Mouse (Mus musculus) cerebellum, postnatal 10 days (tissue): ENCODE measurements at regions not wholly inside any gene's neighbourhood (a gene's known extent, or its start where the extent isn't known, plus 50 kb on each side); places are given as distances from the start of the nearest gene placed in this dataset.
"Not testable (repeated sequence)": the region's sequence is repeated elsewhere in the genome, so short reads cannot be mapped to it uniquely, and the experiment has no call there.

Source experiments
- DNase-seq, 2 experiments: peaks; one replicate each; pipeline ENCODE4 v3.0.0; 2021; ENCODE audit warnings: mixed read lengths in 2 of 2

DNA sequence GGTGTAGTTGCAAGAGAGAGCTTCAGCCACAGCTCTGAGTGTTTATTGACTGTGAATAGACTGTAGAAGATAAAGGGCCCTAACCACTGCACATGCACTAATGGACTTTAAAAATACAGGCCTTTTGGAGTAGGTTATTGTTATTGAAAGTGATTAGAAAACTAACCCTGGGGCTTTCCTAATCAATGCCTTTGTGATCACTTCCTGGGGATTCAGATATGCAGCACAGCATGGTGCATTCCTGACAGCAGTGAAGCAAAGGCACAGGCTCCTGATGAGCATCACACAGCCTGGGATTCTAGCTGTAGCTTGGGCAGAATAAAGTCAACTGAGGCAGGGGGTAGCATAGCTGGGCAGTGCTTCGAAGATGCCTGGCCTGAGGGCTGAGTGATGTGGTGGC is 87.3 kb downstream of the Gm11077 start:
- no peak for DNase-seq

DNA sequence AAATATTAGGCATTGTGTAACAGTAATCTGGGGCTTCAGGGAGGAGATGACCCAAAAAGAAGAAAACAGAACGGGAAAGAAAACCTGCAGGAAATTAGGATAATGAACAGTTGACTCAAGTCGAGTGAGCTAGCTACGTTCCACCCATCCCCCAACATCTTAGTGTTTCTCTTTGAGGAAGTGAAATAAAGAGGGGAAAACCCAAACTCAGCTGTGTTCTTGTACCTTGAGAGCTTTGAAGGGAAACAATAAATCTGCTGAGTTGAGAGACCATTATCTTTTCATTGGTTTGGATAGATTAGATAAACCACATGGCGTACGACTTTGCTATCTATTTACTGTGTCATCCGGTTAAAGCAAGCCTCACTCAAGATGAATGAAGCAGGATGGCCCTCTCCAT is 87.7 kb downstream of the Gm11077 start:
- no peak for DNase-seq

DNA sequence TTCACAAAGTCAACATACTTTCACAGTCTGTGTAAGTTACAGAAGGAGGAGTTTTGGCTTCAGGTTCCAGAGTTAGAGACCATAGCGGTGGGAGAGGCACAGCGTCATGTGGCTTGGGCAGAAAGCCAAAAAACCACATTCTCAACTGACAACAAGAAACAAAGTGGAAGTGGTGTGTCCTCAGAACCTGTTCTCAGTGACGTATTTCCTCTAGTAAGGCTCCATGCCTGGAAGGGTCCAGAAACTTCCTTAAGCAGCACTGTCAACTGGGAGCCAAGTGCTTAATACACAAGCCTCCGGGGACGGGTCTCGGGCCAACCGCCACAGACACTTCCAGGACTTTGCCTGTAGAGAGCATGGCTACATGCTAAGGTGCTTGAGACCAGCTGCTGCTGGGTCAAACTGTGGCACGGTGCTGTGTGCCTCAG is 90.4 kb downstream of the Gm11077 start:
- peak; percentile 26 to 48 for DNase-seq

DNA sequence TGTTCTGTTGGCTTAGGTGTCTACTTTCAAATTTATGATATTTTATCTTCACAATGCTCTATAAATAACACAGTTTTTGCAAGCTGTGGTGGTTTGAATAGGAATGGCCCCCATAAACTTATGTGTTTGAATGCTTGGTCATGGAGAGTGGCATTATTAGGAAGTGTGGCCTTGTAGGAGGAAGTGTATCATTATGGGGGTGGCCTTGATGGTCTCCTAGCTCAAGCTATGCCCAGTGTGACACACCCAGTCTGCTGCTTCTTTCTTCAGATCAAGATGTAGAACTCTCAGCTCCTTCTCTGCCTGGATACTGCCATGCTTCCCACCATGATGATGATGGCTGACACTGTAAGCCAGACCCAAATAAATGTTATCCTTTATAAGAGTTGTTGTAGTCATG is 97.4 kb downstream of the Gm11077 start:
- DNase-seq: no peak

DNA sequence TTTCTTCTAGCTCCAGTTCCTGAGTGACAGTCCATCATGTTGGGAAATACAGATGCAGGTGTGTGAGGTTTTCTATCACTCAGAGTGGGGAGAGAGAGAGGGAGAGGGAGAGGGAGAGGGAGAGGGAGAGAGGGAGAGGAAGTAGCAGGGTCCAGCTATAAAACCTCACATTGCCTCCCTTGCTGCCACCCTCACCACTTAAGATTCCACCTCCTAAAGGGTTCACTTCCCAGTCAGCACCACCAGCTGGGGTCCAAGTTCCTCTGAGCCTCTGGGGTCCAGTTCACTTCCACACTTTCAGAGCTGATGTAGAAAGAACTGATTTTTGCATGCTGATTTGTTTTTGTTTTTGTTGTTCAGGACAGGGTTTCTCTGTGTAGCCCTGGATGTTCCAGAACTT is 98.6 kb downstream of the Gm11077 start:
- DNase-seq: no peak

DNA sequence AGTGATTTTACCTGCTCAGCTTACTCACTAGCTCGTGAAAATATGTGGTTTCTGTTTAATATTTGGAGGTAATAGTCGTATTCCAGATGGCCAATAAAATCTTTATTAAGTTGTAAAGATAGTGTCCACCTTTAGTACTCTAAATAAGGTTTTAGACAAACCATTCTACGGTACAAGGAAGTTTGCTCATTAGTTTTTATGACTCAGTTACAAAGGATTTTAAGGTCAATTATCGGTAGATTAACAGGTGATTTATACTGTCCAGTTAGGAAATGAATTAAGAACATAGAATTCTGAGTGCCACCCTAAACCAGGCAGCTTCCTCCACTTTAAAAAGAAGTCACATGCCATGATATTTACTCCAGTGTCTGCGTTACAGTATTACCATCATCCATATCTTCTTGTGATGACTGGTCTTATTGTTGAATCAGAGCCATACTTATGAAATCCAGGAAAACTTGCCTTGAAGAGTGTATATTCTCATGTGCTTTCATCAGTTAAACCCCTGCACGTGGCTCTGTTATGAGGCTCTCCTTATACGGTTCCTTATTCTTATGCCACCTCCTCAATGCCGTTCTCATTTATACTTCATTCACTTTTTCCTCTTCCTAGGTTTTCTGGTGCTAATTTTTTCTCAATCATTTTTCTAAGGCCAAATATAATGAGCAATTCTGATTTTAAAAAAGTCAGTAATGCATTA is 114.4 kb downstream of the Gm11077 start:
- no peak for DNase-seq

DNA sequence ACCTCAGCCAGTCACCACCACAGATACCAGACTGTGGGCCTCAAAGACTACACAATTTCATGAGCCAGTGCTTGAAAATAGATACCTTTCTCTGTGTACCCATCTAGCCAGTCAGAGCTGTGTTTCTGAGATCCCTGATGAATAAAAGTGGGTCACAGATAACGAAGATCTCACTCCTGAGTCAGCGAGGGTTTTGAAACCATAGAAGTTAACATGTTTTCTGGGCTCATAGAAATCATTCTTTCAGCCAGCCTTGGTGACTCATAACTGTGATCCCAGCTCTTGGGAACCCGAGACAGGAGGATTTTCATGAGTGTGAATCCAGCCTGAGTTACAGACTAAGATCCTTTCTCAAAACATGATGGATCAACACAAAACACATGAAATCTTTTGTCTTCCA is 118.1 kb downstream of the Gm11077 start:
- DNase-seq: no peak

DNA sequence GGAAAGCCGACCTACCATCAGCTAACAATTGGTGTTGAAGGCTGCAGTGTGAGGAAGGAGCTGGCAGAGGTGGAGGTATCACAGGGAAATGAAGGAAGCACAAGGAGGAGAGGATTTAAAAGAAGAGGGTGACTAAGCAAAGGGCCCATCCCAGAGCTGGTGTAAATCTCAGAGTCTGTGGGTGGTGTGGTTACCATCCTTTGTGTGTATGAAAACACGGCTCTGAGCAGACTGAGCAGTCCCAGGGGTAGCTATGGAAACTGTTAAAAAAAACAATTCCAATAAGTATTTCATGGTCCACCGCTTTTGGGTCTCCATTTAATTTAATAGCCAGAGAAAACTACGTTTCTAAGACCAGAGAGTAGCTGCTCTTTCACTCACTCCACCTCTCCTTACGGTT is 123.3 kb downstream of the Gm11077 start:
- DNase-seq: no peak

DNA sequence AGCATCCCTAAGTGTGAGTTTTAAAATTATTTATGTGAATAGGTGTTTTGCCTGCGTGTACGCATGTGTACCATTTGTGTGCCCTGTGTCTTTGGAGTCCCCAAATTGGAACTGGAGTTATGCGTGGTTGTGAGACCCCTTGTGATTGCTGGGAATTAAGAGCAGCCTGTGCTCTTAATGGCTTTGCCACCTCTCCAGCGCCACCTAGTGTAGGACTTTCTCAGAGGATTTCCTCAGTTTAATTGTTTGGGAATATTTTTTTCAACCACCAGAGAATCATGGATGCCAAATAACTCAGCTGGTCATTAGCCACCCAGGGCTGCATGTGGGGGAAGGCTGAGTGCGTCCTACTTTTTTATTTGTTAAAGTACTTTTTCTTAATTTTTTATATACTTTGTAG is 124.4 kb downstream of the Gm11077 start:
- DNase-seq: peak; percentile 86 to 93

DNA sequence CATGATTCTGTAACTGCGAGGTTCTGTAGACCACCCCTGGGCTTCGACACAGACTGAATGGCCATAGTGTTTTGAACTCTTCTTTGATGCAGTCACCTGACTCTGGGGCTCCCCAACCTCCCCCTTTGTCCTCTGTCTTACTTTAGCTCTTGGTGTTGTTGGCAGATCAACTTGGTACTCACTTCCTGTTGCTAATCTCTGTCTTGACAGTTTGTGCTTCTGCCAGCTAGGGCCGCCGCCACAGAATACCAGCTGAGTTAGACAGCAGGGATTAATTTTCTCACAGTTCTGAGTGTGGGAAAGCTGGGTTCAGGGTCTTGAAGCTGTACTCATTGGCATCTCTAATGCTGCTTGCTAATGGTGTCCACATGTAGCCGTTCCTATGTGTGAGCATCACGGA is 125.6 kb downstream of the Gm11077 start:
- peak in 1 of 2 experiments; percentile 7 for DNase-seq

DNA sequence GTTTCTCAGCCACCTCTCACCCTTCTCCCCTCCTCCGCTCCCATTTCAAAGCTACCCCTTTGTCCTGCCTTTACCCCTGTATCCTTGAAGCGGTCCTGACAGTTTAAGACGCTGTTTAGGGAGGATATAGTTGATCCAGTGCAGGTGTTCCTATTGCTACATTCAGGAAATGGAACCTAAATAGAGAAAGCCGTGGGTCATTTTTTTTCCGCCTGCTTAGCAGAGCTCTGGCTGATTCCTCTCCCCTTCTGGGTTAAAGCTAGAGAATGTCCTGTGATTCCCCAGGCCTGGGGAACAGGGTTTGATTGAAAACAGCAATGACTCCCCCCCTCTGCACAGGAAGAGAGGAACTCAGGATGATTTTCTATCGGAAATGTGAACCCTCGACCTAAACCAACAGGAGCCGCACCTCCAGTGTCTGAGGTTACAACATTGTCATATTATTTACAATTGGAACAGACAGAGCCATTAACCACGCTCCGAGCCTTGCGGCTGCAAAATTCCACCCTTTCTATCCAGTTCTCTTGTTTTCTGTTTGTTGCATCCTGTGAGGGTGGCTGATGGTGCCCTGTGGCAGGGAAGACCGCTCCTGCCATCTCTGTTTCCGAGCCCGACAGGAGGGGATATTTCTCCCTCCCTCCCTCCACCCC is 127.5 kb downstream of the Gm11077 start:
- peak; percentile 67 to 68 for DNase-seq

DNA sequence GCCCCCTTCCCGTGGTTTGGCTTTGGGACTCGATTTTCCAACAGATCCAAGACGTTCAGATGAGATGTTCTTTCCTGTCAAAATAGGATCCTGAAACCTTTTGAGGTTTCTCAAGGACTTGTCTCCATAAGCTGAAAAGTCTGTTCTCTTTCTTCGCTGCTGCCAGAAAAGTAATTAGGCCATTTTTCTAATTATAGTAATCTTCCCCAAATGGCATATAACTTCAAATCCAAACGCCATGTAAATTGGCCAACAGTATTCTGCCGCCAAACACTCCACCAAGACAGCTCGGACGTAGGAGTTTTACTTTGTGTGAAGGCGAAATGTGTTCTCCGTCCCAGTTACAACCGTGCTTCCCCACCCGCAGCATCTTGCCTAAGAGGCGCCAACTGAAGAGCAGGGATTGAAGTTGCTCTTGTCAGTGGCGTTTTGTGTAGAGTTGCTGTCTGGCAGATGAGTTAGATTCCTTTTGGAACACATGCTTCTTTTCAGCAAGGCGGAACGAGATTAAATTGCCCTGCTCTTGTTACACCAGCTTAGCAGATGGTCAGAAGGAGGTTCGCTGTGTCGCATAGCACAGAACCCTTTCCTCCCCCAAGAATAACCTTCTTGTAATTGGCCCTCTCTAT is 128.1 kb downstream of the Gm11077 start:
- DNase-seq: peak; percentile 51 to 56

DNA sequence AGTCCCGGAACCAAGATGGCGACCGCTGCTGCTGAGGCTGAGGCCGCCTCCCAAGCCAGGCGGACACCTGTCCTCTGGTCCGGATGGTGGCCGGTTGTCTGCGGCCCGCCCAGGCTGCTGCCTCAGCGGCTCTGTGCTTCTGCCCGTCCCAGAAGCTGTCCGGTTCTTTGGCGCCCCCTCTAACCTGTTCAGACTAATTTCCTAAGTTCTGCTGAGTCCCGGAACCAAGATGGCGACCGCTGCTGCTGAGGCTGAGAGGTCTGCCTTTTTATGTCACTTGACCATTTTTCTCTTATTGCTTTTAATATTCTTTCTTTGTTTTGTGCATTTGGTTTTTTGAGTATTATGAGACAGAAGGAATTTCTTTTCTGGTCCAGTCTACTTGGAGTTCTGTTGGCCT is 140.4 kb downstream of the Gm11077 start:
- DNase-seq: not testable (repeated sequence)

DNA sequence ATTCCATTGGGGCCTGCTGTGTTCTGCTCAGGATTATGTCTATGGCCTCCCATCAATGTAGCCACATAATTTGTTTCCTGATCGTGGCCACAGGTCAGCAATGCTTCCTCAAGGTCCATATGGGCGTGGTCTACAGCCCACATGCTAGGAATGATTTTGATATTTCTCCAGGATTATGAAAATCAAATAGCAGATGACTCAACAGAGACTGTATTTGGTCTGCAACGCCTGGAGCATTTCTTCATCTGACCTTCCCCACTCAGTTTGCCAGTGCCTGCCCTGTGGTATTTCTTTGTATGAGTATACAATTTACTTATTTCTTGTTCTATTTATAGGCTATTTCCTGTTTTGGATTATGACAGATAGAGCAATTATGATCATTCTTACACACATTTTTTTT is 145.7 kb downstream of the Gm11077 start:
- DNase-seq: no peak

DNA sequence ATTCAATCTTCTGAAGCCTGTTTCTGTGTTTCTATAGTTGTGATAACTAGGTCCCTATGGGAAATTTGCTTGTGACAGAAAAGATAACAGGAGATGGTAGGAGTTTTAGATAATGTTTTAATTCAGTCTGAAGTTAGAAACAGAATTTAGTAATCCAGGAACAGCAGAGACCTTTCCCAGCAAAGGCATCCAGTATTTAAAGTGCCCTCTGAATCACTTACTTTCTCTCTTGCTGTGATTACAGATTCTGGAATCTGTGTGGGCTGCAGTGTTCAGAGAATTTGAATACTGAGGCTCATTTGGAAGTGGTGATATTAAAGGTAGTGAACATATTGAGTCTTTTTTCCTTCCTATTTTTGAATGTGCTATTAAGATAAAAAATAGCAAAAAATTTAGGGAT is 154.6 kb downstream of the Gm11077 start:
- DNase-seq: no peak

DNA sequence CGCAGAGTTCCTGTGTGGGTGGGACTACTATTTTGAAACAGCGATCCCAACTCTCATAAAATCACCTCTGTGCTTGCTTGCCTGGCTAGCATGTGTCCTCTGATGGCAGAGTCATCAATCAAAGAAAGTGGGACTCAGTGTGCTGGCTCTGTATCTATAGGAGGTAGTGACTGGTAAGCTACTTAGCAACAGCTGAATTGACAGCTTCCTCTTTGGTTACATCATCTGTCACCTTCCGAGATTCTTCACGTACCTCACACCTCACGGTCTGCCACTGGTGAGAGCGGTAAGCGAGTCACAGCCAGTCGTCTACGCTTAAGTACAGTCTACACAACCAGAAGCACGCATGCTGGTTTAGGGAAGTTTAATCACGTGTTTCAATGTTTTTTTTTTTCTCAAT is 159.5 kb downstream of the Gm11077 start:
- no peak for DNase-seq

DNA sequence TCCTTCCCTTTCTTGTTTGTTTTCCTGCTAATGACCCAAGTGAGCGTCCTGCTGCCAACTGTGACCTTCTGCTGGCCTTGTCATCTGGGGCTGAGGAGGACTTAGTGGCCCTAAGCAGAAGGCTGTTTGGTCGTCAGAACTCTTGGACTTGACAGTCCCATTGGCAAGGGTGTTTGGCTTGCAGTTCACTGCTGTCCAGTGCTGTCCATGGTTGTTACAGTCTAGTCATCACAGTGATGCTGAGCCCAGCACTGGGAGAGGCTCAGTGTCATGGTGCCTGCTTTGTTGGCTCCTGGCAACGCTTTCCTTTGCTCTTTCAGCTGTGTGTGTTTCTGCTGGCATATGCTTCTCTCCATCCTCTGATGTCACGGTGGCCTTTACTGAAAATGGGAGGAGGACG is 161.0 kb downstream of the Gm11077 start:
- DNase-seq: peak; percentile 50 to 59

DNA sequence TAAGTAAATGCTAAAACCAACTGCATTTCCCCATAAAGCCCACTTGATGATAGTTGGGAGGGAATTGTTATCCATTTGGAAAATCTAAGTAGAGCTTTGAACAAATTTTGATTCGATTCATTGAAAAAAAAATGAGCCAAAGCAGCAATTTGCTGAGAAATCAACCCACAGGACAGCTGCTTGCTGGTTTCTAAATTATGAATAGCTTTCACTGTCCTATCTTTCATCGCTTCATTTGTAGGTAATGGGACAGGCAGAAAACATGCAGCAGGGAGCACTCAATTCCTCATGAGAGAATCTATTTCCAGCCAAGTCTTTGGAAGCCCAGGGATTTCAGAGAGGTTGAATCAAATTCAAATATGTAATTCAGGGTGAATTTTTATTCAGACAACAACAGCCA is 161.5 kb downstream of the Gm11077 start:
- no peak for DNase-seq

DNA sequence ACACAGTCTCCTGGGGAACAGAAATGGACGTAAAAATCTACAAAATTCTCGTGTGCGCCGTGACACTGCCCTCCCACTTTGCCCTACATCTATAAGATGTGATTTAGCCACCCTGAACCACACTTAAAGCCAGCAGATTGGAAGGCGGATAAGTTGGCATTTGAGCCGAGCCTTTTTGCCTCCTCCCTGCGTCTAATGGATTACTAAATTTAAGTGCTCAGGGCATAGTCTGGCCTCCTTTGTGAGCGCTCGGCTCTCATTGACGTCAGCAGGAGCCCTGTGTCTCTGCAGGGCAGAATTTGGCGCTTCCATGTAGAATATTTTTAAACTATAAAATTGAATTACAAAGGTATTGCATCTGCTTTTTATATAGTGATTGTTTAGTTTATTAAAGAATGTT is 165.4 kb downstream of the Gm11077 start:
- peak; percentile 27 to 41 for DNase-seq

DNA sequence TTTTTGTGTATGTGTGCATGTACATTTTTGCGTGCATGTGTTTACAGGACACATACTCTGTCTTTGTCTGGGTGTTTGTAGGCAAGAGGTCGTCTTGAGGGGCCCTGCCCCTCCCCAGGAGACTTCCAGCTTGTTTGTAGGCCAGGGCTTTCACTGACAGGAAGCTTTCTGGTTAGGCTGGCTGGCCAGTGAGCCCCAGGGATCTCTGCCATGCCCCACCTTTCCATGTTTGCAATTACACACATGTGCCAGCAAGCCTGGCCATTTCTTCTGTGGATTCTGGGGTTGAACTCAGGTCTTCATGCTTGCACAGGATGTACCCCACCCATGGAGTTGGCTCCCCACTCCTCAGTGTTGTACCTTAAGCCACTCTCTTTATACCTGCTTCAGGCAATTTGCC is 166.4 kb downstream of the Gm11077 start:
- DNase-seq: no peak

DNA sequence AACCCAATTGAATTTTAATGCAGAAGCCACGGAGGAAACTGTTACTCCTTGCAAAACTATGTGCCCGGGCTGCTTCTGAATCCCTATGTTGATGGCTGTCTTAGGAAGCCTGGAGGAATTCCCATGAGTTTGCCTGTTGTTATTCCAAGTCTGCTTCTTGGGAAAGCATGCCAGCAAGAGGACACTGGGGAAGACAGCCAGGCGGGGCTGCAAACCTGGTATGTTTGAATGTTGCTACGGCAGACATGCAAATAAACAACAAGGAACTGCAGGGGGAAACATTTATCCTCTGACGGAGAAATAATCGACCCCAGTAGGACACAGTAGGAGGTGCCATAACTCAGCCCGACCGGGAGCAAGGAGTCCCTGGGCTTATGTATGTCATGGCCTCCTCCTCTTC is 168.0 kb downstream of the Gm11077 start:
- peak; percentile 23 to 34 for DNase-seq

DNA sequence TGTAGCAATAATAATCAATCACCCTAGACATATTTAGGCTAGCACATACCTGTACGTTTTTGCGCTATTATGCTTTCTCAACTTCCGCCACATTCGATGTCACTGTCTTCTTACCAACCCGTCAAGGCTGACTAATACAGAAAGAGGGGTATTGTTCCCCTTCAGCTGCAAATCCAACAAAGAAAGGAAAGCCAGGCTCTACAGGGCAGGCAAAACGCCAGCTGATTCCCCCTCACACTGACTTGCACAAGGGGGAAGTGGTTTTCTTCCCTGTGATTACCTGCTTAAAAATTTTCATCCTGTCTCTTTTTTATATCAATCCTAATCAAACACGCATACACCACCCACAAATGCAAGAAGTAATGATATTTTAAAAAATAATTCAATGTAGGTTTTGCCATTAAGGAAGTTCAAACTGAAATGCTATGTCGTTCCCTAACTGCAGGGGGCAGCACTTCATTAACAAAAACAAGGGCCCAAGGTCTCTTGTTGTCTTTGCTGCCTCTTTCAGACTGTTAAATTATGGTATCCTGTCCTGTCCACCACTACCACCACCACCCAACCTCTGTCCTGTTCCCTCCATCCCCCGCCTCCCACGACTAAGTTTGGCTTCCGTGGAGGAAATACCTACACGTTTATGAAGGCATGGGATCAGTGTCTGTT is 195.4 kb downstream of the Gm11077 start:
- peak; percentile 77 to 84 for DNase-seq

DNA sequence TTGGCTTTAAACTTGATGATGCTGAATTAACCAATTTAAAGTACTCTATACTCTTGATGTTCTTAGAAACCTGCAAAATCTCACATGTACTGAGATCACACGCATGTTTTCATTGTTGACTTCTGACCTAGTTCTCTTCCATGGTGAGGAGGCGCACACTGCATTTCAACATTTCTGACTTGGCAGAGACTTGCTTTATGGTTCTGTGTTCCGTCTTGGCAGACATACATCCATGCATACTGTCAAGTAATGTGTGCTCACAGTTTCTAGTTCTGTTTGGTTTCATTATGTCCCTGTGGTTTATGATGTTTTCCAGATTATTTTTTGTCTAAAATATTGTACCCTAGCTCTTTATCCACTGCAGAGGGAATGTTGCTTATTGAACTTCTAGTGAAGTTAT is 198.5 kb downstream of the Gm11077 start:
- no peak for DNase-seq

DNA sequence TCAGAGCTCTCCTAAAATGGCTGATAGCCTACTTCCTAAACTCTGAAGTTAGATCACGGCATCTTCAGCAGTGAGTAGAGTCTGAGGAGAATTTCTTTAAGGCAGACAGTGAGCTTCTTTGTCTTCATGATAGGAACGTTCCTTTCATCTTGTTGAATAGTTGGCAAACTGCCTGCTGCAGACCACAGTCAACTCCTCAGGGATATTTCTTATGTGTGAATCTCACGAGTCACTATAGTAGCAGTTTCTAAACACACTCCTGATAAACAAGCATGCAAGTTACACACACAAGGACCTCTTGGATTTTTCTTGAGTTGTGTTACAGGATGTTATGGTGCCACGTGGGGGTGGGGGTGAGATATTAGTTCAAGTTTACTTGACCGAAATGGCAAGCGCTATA is 205.2 kb downstream of the Gm11077 start:
- no peak for DNase-seq
